Mouse (Mus musculus): ENCODE measurements around the gene Dlgap3.

Gene Dlgap3

DNA sequence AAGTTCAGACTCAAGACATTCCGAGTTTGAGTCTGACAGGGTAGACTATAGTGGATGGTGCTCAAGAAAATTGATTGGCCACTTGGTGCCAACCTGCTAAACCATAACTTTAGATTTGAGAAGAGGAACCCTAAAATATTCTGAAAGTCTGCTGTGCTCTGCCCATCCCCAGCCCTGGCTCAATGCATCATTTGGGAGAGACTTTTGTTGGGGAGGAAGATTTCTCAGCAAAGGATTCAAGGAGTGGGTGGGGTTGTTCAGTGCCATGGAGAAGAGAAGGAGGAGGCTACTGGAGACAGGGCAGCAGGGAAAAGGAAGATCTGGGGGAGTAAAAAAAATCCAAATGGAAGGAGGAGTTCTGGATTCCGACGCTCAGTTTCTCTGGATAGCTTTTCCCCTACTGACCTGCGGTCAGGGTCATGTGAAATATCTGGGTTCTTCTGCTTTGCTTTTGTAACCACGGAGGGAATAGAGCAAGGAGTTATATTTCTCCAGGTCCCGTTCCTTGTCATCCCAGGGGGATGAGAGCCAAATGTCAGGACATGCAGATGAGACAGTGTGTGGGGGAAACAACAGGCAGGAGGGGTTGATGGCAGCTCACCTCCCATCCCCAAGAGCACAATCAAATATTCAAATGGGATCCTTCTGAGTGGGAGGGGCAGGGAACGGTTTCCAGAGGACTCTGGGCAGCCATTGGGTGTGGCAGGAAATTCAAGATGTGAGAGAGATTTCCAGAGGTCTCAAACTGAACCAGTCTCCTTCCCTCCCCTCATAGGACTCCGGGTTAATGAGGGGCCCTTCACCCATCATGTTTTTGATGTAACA is 5.3 kb downstream of the Dlgap3 start:
- no peak for DNase-seq (ENCODE audit: extremely low spot score, low spot score)

DNA sequence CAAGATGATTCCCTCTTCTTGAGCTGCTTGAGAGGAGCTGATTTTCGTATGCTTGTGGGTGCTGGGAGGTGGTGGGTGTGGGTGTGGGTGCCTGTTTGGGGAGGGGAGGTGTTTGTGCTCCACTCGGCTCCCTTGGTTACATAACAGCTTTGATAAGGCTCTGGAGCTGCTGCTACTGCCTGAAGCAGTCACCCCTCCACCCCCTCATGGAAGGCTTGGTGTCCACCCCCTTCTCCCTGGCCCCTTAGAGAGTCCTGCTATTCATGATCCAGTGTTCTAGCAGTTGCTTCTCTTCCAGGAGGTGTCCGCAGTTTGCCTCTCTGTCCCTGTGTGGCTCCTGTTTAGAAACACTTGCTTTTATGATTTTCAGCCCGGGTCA is 5.9 kb downstream of the Dlgap3 start:
- DNase-seq (ENCODE audit: extremely low spot score, low spot score), result no peak

- no peak for DNase-seq (ENCODE audit: extremely low spot score, low spot score)
Observed at GRCm38 (mm10) chr4:127177961-127178360, 9.0 kb downstream of the Dlgap3 start.

DNA sequence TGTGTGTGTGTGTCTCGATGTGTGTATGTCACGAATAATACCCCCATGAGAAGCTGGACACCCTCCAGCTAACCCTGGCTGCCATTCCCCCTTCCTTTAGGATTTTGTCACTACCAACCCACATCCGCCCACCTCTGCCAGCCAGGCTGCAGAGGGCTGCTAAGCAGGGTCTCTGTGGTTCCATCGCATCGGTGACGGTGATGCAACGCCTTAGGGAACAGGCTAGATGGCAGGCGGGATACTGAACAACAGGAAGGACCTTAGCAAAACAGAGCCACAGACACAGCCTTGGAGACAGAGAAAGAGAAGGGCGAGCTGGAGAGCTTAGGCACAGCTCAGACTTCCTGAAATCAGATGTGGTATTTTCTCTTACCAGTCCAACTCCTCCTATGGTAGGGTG is 9.7 kb downstream of the Dlgap3 start:
- DNase-seq (ENCODE audit: extremely low spot score, low spot score), result no peak

- no peak for DNase-seq (ENCODE audit: extremely low spot score, low spot score)
Observed at GRCm38 (mm10) chr4:127179469-127180449, 10.8 kb downstream of the Dlgap3 start.

DNA sequence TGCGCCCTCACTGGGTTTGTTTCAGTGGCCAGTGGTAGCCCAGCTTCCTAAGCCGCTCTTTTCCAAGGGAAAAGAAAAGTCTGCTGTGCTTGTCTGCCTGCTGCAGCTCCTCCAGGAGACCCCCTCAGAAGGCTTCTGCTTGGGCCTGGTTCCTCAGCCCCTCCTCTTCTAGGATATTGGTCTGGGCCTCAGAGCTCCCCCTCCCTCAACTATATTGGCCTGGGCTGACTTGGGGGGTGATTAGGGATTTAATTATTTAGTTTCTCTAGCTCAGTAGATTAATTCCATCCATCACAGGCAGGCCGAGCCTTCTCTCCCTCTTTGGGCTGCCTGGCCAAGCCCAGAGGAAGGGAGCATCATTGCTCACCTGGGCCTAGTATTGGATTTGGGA is 11.4 kb downstream of the Dlgap3 start:
- DNase-seq (ENCODE audit: extremely low spot score, low spot score), result no peak

DNA sequence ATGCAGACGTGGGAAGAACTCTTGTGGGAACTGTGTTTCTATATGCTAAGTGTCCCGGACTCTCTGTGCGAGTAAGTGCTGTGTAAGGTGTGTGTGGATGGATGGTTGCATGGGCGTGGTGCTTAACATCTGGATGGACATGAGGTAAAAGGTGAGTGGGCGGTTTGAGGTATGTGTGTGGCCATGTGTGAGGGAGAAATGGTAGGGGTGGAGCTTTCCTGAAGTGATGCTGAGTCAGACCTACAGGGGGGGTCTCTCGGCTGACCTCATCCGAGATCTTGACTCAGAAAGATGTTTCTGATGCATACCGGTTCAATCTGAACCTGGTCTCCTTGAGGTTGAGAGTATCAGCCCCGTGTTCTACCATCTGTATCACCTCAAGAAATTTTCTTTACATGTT is 12.0 kb downstream of the Dlgap3 start:
- DNase-seq (ENCODE audit: extremely low spot score, low spot score), result no peak

DNA sequence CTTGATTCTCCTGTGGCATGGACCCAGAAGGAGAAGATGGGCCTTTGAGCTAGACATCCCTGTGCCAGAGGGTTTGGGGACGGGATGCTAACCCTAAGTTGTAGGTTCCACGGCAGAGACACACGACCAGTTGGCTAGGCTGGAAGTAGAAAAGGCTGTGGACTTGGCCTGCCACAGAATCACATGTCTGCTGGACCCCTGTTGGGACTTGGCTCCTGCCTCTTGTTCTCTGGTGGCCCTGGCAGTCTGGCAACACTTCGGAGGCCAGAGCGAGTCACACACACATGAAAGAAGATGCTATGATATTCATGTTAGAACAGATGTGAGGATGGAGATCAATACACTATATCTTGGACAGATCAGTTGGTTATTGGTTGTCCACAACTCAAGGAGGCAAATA is 14.9 kb downstream of the Dlgap3 start:
- no peak for DNase-seq (ENCODE audit: extremely low spot score, low spot score)

GRCm38 (mm10) chr4:127190921-127191320 is 21.9 kb downstream of the Dlgap3 start:
- no peak for DNase-seq (ENCODE audit: extremely low spot score, low spot score)

DNA sequence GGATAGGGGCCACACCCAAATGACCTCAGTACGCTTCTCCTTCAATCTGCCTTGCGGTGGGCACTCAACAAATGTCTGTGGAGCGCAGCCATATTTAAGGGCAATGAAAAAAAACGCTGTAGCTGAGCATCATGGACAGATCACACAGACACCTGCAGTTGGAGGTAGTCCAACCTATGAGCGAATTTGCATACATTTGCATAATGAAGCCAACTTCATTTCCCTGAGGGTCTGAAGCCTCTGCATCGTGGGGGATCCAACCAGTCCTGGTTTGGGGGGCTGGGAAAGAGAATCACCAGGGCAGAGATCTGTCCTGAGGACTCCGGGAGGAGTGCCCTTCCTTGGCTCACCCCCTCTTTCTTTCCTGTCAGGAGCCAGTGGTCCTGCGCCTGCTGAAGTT is 23.7 kb downstream of the Dlgap3 start:
- no peak for DNase-seq (ENCODE audit: extremely low spot score, low spot score)

GRCm38 (mm10) chr4:127193378-127194155 is 24.6 kb downstream of the Dlgap3 start:
- DNase-seq (ENCODE audit: extremely low spot score, low spot score), result no peak

- no peak for DNase-seq (ENCODE audit: extremely low spot score, low spot score)
Observed at GRCm38 (mm10) chr4:127194477-127195269, 25.7 kb downstream of the Dlgap3 start.

DNA sequence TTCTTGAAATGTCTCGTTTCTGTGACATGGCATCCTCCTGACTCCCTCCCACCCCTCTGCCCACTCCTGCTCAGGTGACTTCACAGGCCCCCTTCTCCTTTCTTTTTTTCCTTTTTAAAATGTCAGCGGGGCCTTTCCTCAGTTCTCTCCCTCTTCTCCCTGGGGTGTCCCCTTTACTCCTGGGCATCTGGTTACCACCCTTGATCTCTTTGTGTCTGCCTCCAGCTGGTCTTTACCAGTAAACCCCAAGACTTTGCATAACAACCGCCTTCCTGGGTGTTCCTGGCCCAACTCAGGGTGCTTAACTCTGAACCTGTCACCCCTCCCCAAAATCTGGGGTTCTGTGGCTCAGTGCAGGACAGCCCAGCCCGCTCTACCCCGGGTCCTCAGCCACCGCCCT is 29.6 kb downstream of the Dlgap3 start:
- DNase-seq (ENCODE audit: extremely low spot score, low spot score), result no peak

- no peak for DNase-seq (ENCODE audit: extremely low spot score, low spot score)
Observed at GRCm38 (mm10) chr4:127199406-127199805, 30.4 kb downstream of the Dlgap3 start.

- DNase-seq (ENCODE audit: extremely low spot score, low spot score), result no peak
Observed at GRCm38 (mm10) chr4:127200164-127200722, 31.2 kb downstream of the Dlgap3 start.

DNA sequence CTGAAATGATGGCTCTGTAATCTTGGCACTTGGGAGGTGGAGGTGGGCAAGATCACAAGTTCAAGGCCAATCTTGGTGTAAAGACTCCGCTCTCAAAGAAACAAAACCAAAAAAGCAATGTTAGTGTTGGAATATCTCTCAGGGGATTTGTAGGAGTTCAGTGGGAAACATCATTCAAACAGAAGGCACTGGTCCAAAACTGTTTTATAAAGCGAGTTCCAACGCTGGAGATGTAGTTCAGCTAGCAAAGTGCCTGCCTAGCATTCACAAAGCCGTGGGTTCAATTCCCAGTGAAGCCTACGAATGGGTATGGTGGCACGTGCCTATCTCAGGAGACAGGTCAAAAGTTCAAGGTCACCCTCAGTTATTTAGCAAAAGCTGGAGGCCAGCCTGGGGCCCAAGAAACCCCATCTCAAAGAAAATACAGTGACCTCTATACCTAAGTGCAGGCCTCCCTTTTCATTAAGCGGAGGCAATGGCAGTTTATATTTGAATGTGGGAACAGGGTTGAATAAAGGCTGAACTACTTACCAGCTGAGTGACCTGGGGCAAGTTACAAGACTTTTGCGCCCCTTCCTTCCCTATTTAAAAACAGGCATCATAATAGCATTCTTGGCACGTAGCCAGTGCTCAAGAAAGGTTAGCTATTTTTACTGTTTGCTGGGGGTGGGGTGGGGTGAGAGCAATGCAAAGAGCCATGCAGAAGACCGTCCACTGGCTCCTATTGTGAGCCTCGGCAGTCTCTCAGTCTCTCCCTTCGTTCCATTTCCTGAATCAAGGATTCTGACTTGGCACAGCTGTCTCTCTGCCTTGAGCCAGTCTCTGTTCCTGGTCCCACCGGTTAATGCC is 32.0 kb downstream of the Dlgap3 start:
- no peak for DNase-seq (ENCODE audit: extremely low spot score, low spot score)

DNA sequence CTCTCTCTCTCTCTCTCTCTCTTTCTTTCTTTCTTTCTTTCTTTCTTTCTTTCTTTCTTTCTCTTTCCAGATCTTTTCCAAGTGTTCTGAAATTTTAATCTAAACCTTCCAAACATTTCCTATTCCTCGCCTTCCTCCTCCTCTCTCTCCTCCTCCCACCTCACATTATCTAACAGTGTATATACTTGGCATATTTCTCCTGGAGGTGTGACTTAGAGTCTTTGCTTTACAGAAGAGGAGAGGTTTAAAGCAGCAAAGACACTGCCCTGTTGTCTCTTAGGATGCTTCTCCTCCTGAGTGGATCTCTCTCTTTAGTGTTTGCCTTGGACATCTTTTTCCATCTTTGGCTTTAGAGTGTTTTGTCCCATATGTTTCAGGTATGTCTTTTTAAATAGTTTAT is 34.1 kb downstream of the Dlgap3 start:
- DNase-seq (ENCODE audit: extremely low spot score, low spot score), result no peak

DNA sequence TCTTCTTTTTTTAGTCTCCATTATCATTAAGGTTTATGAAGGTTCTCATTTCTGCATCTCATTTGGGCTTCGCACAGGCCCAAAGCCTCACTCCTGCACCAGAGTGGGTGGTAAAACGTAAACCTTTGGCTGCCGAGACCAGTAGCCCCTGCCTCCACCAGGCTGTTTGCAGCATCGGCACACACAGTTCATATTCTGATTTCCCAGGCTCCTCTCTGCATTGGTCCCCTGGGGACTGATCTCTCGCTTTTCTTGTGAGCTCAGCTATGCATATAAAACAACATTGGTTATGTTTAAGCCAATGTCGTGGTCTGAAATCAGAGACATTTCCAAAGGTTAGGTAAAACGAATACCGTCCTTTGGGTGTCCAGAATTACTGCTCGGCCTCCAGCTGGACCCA is 42.3 kb downstream of the Dlgap3 start:
- no peak for DNase-seq (ENCODE audit: extremely low spot score, low spot score)

GRCm38 (mm10) chr4:127214510-127214909 is 45.5 kb downstream of the Dlgap3 start:
- DNase-seq (ENCODE audit: extremely low spot score, low spot score), result no peak

- no peak for DNase-seq (ENCODE audit: extremely low spot score, low spot score)
Observed at GRCm38 (mm10) chr4:127215103-127215502, 46.1 kb downstream of the Dlgap3 start.
